Mouse (Mus musculus): ENCODE results near the gene Bri3.

Bri3 gene

GRCm38 (mm10) chr5:144234714-144235113 lies 9.5 kb upstream of the Bri3 start:
- no peak for DNase-seq

- no peak for DNase-seq
Measured at GRCm38 (mm10) chr5:144238969-144239368, 5.3 kb upstream of the Bri3 start.

GRCm38 (mm10) chr5:144245592-144245991 lies 1.4 kb downstream of the Bri3 start:
- DNase-seq = no peak

- no peak for DNase-seq
Measured at GRCm38 (mm10) chr5:144246669-144247068, 2.4 kb downstream of the Bri3 start.

- DNase-seq = no peak
Measured at GRCm38 (mm10) chr5:144247307-144247706, 3.1 kb downstream of the Bri3 start.

GRCm38 (mm10) chr5:144247906-144248585 lies 3.8 kb downstream of the Bri3 start:
- no peak for DNase-seq

- no peak for DNase-seq
Measured at GRCm38 (mm10) chr5:144249871-144250270, 5.6 kb downstream of the Bri3 start.

- no peak for DNase-seq
Measured at GRCm38 (mm10) chr5:144251876-144252577, 7.8 kb downstream of the Bri3 start.

GRCm38 (mm10) chr5:144253212-144253611 lies 9.0 kb downstream of the Bri3 start:
- no peak for DNase-seq

GRCm38 (mm10) chr5:144254122-144254810 lies 10.0 kb downstream of the Bri3 start:
- peak; percentile 60 for DNase-seq

- DNase-seq = peak; percentile 88
Measured at GRCm38 (mm10) chr5:144254811-144255631, 10.8 kb downstream of the Bri3 start.

- peak; percentile 70 for DNase-seq
Measured at GRCm38 (mm10) chr5:144255632-144256540, 11.6 kb downstream of the Bri3 start.

- DNase-seq = no peak
Measured at GRCm38 (mm10) chr5:144256541-144256870, 12.3 kb downstream of the Bri3 start.

GRCm38 (mm10) chr5:144256888-144257287 lies 12.7 kb downstream of the Bri3 start:
- no peak for DNase-seq

GRCm38 (mm10) chr5:144257451-144258110 lies 13.3 kb downstream of the Bri3 start:
- DNase-seq = no peak

- peak; percentile 44 for DNase-seq
Measured at GRCm38 (mm10) chr5:144258131-144258611, 13.9 kb downstream of the Bri3 start.

- no peak for DNase-seq
Measured at GRCm38 (mm10) chr5:144258687-144259086, 14.4 kb downstream of the Bri3 start.

GRCm38 (mm10) chr5:144259228-144259627 lies 15.0 kb downstream of the Bri3 start:
- DNase-seq = no peak

- DNase-seq = no peak
Measured at GRCm38 (mm10) chr5:144260464-144260863, 16.2 kb downstream of the Bri3 start.

GRCm38 (mm10) chr5:144261309-144261708 lies 17.1 kb downstream of the Bri3 start:
- no peak for DNase-seq

GRCm38 (mm10) chr5:144261829-144262228 lies 17.6 kb downstream of the Bri3 start:
- DNase-seq = no peak

All from cerebellum, adult 9-11 months (tissue).